Mouse (Mus musculus): Measurements from ENCODE around the gene Adgrf2. TPM values are rescaled to one million over a fixed set of nuclear protein-coding genes. Genes with fewer than 3 reads are reported as not detected.
A peak's percentile ranks its signal among the peaks of the same experiment; 100 is the strongest.

Gene Adgrf2
- 0.18 and 0.23 TPM in 2 replicates for polyA plus RNA-seq (2012; rRNA removed)

DNA sequence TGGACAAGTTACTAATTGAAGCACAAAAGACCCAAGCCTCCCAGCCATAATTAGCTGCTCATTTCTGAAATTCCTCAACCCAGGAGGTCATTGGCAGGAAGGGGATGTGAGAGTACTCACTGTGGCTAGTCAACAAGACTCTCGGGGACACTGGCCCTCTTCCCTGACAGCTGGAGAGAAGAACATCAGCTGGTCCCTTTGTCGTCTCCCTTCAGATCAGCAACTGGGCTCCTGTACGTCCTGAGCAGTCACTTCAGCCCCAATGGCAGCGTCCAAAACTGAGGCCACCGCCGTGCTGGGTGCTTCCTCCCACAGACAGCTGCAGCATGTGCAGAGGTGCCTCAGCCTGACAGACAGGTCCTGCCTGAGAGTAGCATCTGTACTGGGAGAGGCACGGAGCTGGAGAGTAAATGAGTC is at the start of gene Adgrf2:
Adgrf2 (minus strand) TSS at position 379 of the 417 bp plus-strand sequence.
- Histone ChIP-seq H3K36me3 (ENCODE audit: control insufficient read depth, insufficient read depth, low read length) (no peaks in the 10 kb centered on the region), H3K27ac (ENCODE audit: control insufficient read depth, insufficient read depth, low read length) (no peak within 1 kb of the TSS), H3K4me1 (replicated peaks; ENCODE audit: control insufficient read depth, insufficient read depth, low read length) (no peaks in the 10 kb centered on the region), H3K4me3 (ENCODE audit: control insufficient read depth, insufficient read depth, low read length) (no peak within 1 kb of the TSS), H3K27me3 (ENCODE audit: control insufficient read depth, insufficient read depth, low read length) (no peaks in the 10 kb centered on the region)
- TF ChIP-seq POLR2A (IDR thresholded peaks at IDR 0.05; ENCODE audit: control insufficient read depth, extremely low read depth, insufficient read depth, low read length, poor library complexity) (no peak), CTCF (IDR thresholded peaks at IDR 0.05; ENCODE audit: borderline replicate concordance, control insufficient read depth, extremely low read depth, insufficient read depth, low read length, poor library complexity) (no peak)
- no peak for DNase-seq
- 49% methylated on average over 7 of the region's 7 CpGs for WGBS

DNA sequence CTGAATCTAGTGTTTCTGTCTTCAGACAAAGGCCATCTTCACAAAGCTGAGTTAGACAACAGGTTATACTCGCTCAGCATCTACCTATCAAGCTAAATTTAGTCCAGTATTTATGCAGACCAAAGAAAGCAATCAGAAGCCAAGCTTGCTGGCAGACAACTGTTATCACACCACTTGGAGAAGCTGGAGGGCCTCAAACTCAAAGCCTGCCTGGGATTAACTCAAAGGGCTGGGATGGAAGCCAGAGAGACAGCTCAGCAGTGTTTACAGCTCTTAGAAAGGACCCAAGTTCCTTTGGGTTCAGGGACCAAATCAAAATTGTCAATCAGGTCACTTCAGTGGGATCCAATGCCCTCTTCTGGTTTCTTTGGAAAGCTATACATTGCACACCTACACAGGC is 48.8 kb upstream of the Adgrf2 start:
- TF ChIP-seq CTCF (IDR thresholded peaks at IDR 0.05; ENCODE audit: borderline replicate concordance, control insufficient read depth, extremely low read depth, insufficient read depth, low read length, poor library complexity) = no peak
- no peak for TF ChIP-seq POLR2A (IDR thresholded peaks at IDR 0.05; ENCODE audit: control insufficient read depth, extremely low read depth, insufficient read depth, low read length, poor library complexity)
- Histone ChIP-seq H3K4me3 (ENCODE audit: control insufficient read depth, insufficient read depth, low read length) (no peak overlapping the region), H3K27me3 (ENCODE audit: control insufficient read depth, insufficient read depth, low read length) (no peaks in the 10 kb centered on the region), H3K27ac (ENCODE audit: control insufficient read depth, insufficient read depth, low read length) (no peak overlapping the region), H3K36me3 (ENCODE audit: control insufficient read depth, insufficient read depth, low read length) (no peaks in the 10 kb centered on the region), H3K4me1 (replicated peaks; ENCODE audit: control insufficient read depth, insufficient read depth, low read length) (no peaks in the 10 kb centered on the region)
- 86% methylated on average over 1 of the region's 1 CpGs for WGBS
- no peak for DNase-seq

DNA sequence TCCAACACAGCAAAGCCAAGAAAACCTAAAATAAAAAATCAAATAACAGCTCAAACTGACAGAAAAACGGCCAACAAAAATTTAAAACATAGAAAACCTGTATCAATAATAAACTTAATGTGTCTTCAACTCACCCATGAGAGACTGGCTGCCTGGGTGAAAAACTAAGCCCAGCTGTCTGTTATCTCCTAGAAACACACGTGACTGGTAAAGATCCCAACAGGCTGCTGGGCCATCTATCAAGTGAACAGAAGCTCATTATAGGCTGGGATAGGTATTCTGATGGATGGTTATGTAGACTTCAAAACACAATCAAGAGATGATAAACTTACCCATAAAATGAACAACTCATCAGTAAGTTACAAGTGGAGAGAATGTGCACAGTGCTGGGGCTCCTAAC is 47.7 kb upstream of the Adgrf2 start:
- 93% methylated on average over 2 of the region's 2 CpGs for WGBS
- Histone ChIP-seq H3K27me3 (ENCODE audit: control insufficient read depth, insufficient read depth, low read length) (no peaks in the 10 kb centered on the region), H3K27ac (ENCODE audit: control insufficient read depth, insufficient read depth, low read length) (no peak overlapping the region), H3K4me1 (replicated peaks; ENCODE audit: control insufficient read depth, insufficient read depth, low read length) (no peaks in the 10 kb centered on the region), H3K36me3 (ENCODE audit: control insufficient read depth, insufficient read depth, low read length) (no peaks in the 10 kb centered on the region), H3K4me3 (ENCODE audit: control insufficient read depth, insufficient read depth, low read length) (no peak overlapping the region)
- TF ChIP-seq POLR2A (IDR thresholded peaks at IDR 0.05; ENCODE audit: control insufficient read depth, extremely low read depth, insufficient read depth, low read length, poor library complexity) (no peak), CTCF (IDR thresholded peaks at IDR 0.05; ENCODE audit: borderline replicate concordance, control insufficient read depth, extremely low read depth, insufficient read depth, low read length, poor library complexity) (no peak)
- DNase-seq = no peak

DNA sequence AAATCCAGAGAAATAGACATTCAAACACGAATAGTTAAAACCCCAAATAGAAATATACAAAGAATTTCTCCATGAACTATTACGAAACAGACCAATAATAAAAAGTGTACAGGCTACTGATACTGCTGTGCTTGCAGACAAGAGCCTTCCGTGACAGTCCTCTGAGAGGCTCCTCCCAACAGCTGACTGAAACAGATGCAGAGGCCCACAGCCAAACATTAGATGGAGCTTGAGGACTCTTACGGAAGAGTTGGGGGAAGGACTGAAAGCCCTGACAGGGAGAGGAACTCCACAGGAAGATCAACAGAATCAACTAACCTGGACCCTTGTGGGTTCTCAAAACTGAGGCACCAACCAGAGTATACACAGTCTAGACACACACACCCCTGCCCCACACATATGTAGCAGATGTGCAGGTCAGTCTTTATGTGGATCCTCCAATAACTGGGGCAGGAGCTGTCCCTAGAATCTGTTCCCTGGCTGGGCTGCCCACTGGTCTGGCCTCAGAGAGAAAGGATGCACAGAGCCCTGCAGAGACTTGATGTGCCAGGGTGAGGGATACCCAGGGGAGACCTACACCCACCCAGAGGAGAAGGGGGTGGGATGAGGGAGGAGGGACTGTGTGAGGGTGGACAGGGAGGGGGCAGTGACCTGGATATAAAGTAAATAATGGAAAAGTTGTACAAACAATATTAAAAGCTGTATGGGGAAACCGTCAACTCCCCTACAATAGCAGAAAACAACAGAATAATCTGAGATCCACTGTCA is 46.9 kb upstream of the Adgrf2 start:
- Histone ChIP-seq H3K36me3 (ENCODE audit: control insufficient read depth, insufficient read depth, low read length) (no peaks in the 10 kb centered on the region), H3K4me3 (ENCODE audit: control insufficient read depth, insufficient read depth, low read length) (no peak overlapping the region), H3K27ac (ENCODE audit: control insufficient read depth, insufficient read depth, low read length) (no peak overlapping the region), H3K27me3 (ENCODE audit: control insufficient read depth, insufficient read depth, low read length) (no peaks in the 10 kb centered on the region), H3K4me1 (replicated peaks; ENCODE audit: control insufficient read depth, insufficient read depth, low read length) (no peaks in the 10 kb centered on the region)
- no peak for DNase-seq
- WGBS = 94% methylated on average over 5 of the region's 5 CpGs
- no peak for TF ChIP-seq POLR2A (IDR thresholded peaks at IDR 0.05; ENCODE audit: control insufficient read depth, extremely low read depth, insufficient read depth, low read length, poor library complexity)
- TF ChIP-seq CTCF (IDR thresholded peaks at IDR 0.05; ENCODE audit: borderline replicate concordance, control insufficient read depth, extremely low read depth, insufficient read depth, low read length, poor library complexity) = no peak

DNA sequence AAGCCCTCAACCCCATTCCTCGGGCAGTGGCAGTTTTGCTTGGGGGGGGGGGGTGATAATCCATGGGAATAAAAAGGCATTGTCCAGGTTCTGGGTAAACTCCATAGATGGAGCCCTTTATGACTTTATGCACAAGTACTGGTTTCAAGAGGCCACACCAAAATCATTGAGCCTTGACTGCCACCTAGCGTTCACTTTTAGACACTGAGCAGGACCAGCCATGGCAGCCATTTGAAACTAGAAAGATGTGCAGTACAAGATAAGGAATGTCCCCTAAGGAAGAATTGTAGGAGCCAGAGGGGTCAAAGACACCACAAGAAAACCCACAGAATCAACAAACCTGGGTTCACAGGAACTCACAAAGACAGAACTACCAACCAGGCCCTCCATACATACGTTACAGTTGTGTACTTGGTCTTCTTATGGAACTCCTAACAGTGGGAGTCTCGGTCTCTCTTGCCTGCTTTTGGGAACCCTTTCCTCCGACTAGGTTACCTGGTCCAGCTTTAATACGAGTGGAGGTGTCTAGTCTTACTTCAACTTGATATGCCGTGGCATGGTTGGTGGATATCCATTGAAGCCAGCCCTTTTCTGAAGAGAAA is 40.3 kb upstream of the Adgrf2 start:
- Histone ChIP-seq H3K27ac (ENCODE audit: control insufficient read depth, insufficient read depth, low read length) (no peak overlapping the region), H3K36me3 (ENCODE audit: control insufficient read depth, insufficient read depth, low read length) (no peaks in the 10 kb centered on the region), H3K4me1 (replicated peaks; ENCODE audit: control insufficient read depth, insufficient read depth, low read length) (no peaks in the 10 kb centered on the region), H3K4me3 (ENCODE audit: control insufficient read depth, insufficient read depth, low read length) (no peak overlapping the region), H3K27me3 (ENCODE audit: control insufficient read depth, insufficient read depth, low read length) (no peaks in the 10 kb centered on the region)
- no peak for TF ChIP-seq POLR2A (IDR thresholded peaks at IDR 0.05; ENCODE audit: control insufficient read depth, extremely low read depth, insufficient read depth, low read length, poor library complexity)
- TF ChIP-seq CTCF (IDR thresholded peaks at IDR 0.05; ENCODE audit: borderline replicate concordance, control insufficient read depth, extremely low read depth, insufficient read depth, low read length, poor library complexity) = no peak
- 62% methylated on average over 7 of the region's 7 CpGs for WGBS
- peak; percentile 51 for DNase-seq

DNA sequence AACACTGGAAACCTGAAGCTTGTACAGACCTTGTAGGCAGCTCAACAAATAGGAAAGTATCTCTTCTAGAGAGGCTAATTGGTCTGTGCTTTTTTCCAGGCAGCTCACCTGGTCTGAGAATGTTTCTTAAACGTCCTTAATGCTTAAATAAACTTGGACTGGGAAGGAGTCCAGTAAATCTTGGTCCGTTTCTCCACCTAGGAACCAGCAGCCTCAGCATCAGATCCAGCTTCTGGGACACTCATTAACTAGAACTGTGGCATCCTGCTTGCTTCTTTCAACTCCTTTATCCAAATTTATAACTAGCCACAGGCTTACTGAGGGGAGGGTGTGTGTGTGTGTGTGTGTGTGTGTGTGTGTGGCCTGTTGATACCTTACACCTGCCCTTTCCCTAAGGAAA is 11.8 kb upstream of the Adgrf2 start:
- Histone ChIP-seq H3K36me3 (ENCODE audit: control insufficient read depth, insufficient read depth, low read length) (no peaks in the 10 kb centered on the region), H3K4me3 (ENCODE audit: control insufficient read depth, insufficient read depth, low read length) (no peak overlapping the region), H3K27ac (ENCODE audit: control insufficient read depth, insufficient read depth, low read length) (no peak overlapping the region), H3K27me3 (ENCODE audit: control insufficient read depth, insufficient read depth, low read length) (no peaks in the 10 kb centered on the region), H3K4me1 (replicated peaks; ENCODE audit: control insufficient read depth, insufficient read depth, low read length) (no peaks in the 10 kb centered on the region)
- WGBS = 61% methylated on average over 2 of the region's 2 CpGs
- TF ChIP-seq CTCF (IDR thresholded peaks at IDR 0.05; ENCODE audit: borderline replicate concordance, control insufficient read depth, extremely low read depth, insufficient read depth, low read length, poor library complexity) (no peak), POLR2A (IDR thresholded peaks at IDR 0.05; ENCODE audit: control insufficient read depth, extremely low read depth, insufficient read depth, low read length, poor library complexity) (no peak)
- DNase-seq = no peak
